Mouse (Mus musculus): ENCODE measurements around the gene P4htm. TPM values are rescaled to one million over a fixed set of nuclear protein-coding genes. Genes with fewer than 3 reads are reported as not detected.

Gene P4htm
- polyA plus RNA-seq, 1 experiment from 2014 or later: 11.9 TPM

GRCm38 (mm10) chr9:108564131-108564530, 33.3 kb downstream of the P4htm start:
- DNase-seq (ENCODE audit: extremely low spot score, low spot score): no peak
- Histone ChIP-seq H3K36me3 (replicated peaks) (peaks cover 60% of the 10 kb centered on the region), H3K27ac (no peak overlapping the region), H3K4me3 (no peak overlapping the region; the same call in 1 of the 2 replicates), H3K27me3 (ENCODE audit: poor library complexity, severe bottlenecking) (no peaks in the 10 kb centered on the region), H3K9me3 (no peaks in the 10 kb centered on the region), H3K4me1 (peaks cover 58% of the 10 kb centered on the region)
- 86% methylated on average over 7 of the region's 7 CpGs for WGBS

- no peaks in the 10 kb centered on the region for H3K9me3 ChIP-seq
- H3K4me1 ChIP-seq: peaks cover 54% of the 10 kb centered on the region
- 97% methylated on average over 8 of the region's 8 CpGs for WGBS
- DNase-seq (ENCODE audit: extremely low spot score, low spot score): no peak
- H3K4me3 ChIP-seq: no peak overlapping the region
- H3K36me3 ChIP-seq (replicated peaks): peaks cover 65% of the 10 kb centered on the region
- H3K27ac ChIP-seq: no peak overlapping the region
- no peaks in the 10 kb centered on the region for H3K27me3 ChIP-seq (ENCODE audit: poor library complexity, severe bottlenecking)
Measured at GRCm38 (mm10) chr9:108563671-108564070, 33.8 kb downstream of the P4htm start.

- H3K4me3 ChIP-seq: peak within 1 kb of the TSS; percentile 73
- peaks cover 89% of the 10 kb centered on the region for H3K36me3 ChIP-seq (replicated peaks)
- WGBS: under 1% methylated on average over 53 of the region's 53 CpGs
- peak within 1 kb of the TSS; percentile 88 for H3K27ac ChIP-seq
- no peaks in the 10 kb centered on the region for H3K27me3 ChIP-seq (ENCODE audit: poor library complexity, severe bottlenecking)
- peak; percentile 95 for DNase-seq (ENCODE audit: extremely low spot score, low spot score)
- peaks cover 22% of the 10 kb centered on the region for H3K4me1 ChIP-seq
- no peaks in the 10 kb centered on the region for H3K9me3 ChIP-seq
Measured at GRCm38 (mm10) chr9:108560227-108560841, 37.1 kb downstream of the P4htm start, which contains the start of gene Impdh2. Gene Impdh2 (plus strand): TSS chr9:108560286.

- peaks cover 89% of the 10 kb centered on the region for H3K36me3 ChIP-seq (replicated peaks)
- no peak for DNase-seq (ENCODE audit: extremely low spot score, low spot score)
- H3K4me3 ChIP-seq: no peak overlapping the region
- H3K4me1 ChIP-seq: peaks cover 22% of the 10 kb centered on the region
- H3K27ac ChIP-seq: no peak overlapping the region
- no peaks in the 10 kb centered on the region for H3K27me3 ChIP-seq (ENCODE audit: poor library complexity, severe bottlenecking)
- WGBS: 91% methylated on average over 4 of the region's 4 CpGs
- H3K9me3 ChIP-seq: no peaks in the 10 kb centered on the region
Measured at GRCm38 (mm10) chr9:108559169-108559568, 38.3 kb downstream of the P4htm start.

- WGBS: 93% methylated on average over 1 of the region's 1 CpGs
- H3K9me3 ChIP-seq: no peaks in the 10 kb centered on the region
- DNase-seq (ENCODE audit: extremely low spot score, low spot score): no peak
- no peak overlapping the region for H3K4me3 ChIP-seq
- no peaks in the 10 kb centered on the region for H3K4me1 ChIP-seq
- no peak overlapping the region for H3K27ac ChIP-seq
- no peaks in the 10 kb centered on the region for H3K27me3 ChIP-seq (ENCODE audit: poor library complexity, severe bottlenecking)
- peaks cover 98% of the 10 kb centered on the region for H3K36me3 ChIP-seq (replicated peaks)
Measured at GRCm38 (mm10) chr9:108546875-108547274, 50.6 kb downstream of the P4htm start.

GRCm38 (mm10) chr9:108545986-108546385, 51.5 kb downstream of the P4htm start:
- no peak for DNase-seq (ENCODE audit: extremely low spot score, low spot score)
- H3K9me3 ChIP-seq: no peaks in the 10 kb centered on the region
- no peaks in the 10 kb centered on the region for H3K4me1 ChIP-seq
- peaks cover 98% of the 10 kb centered on the region for H3K36me3 ChIP-seq (replicated peaks)
- H3K27ac ChIP-seq: no peak overlapping the region
- WGBS: 96% methylated on average over 3 of the region's 3 CpGs
- no peak overlapping the region for H3K4me3 ChIP-seq
- no peaks in the 10 kb centered on the region for H3K27me3 ChIP-seq (ENCODE audit: poor library complexity, severe bottlenecking)

- Histone ChIP-seq H3K36me3 (replicated peaks) (peaks cover 98% of the 10 kb centered on the region), H3K4me3 (no peak overlapping the region), H3K27ac (no peak overlapping the region), H3K9me3 (no peaks in the 10 kb centered on the region), H3K4me1 (no peaks in the 10 kb centered on the region), H3K27me3 (ENCODE audit: poor library complexity, severe bottlenecking) (no peaks in the 10 kb centered on the region)
- no peak for DNase-seq (ENCODE audit: extremely low spot score, low spot score)
Measured at GRCm38 (mm10) chr9:108540846-108541245, 56.6 kb downstream of the P4htm start.

GRCm38 (mm10) chr9:108531496-108531895, 66.0 kb downstream of the P4htm start:
- no peak overlapping the region for H3K4me3 ChIP-seq
- DNase-seq (ENCODE audit: extremely low spot score, low spot score): no peak
- WGBS: 92% methylated on average over 1 of the region's 1 CpGs
- no peaks in the 10 kb centered on the region for H3K9me3 ChIP-seq
- H3K27me3 ChIP-seq (ENCODE audit: poor library complexity, severe bottlenecking): no peaks in the 10 kb centered on the region
- no peak overlapping the region for H3K27ac ChIP-seq
- H3K36me3 ChIP-seq (replicated peaks): peaks cover 94% of the 10 kb centered on the region
- no peaks in the 10 kb centered on the region for H3K4me1 ChIP-seq

GRCm38 (mm10) chr9:108530954-108531353, 66.5 kb downstream of the P4htm start:
- Histone ChIP-seq H3K4me1 (no peaks in the 10 kb centered on the region), H3K9me3 (no peaks in the 10 kb centered on the region), H3K27me3 (ENCODE audit: poor library complexity, severe bottlenecking) (no peaks in the 10 kb centered on the region), H3K4me3 (no peak overlapping the region), H3K27ac (no peak overlapping the region), H3K36me3 (replicated peaks) (peaks cover 89% of the 10 kb centered on the region)
- no peak for DNase-seq (ENCODE audit: extremely low spot score, low spot score)
- WGBS: 92% methylated on average over 1 of the region's 1 CpGs

MicroRNAs encoded within 50 kb of the gene (microRNA counts, 519-probe panel; counts per million panel counts)
- microRNA mmu-miR-191: 5,072 counts per million, percentile 85 among the panel's probes with 10 or more counts
- microRNA mmu-miR-425: 3,460 counts per million, percentile 73 among the panel's probes with 10 or more counts

Small RNAs within 50 kb of the gene (microRNA-seq; reads per million reads assigned to microRNA genes)
- not detected for gene Gm24083
- not detected for gene Mir191
- gene Mir425: 3,495 reads per million, percentile 87 among the genes with 10 or more reads in this experiment

Other genes with a start within 250 kb of the P4htm start
- 132 and 133 TPM in 2 replicates for gene Usp4, start 249.8 kb downstream of the P4htm start, polyA plus RNA-seq (2016; fragmentation: Nextera tagmentation; extraction: Ambion mirVana)
- 0.60 and 0.65 TPM in 2 replicates for gene 1700102P08Rik, start 204.9 kb downstream of the P4htm start, polyA plus RNA-seq (2016; fragmentation: Nextera tagmentation; extraction: Ambion mirVana)
- 0.57 and 0.97 TPM in 2 replicates for gene Ccdc36, start 169.2 kb downstream of the P4htm start, polyA plus RNA-seq (2016; fragmentation: Nextera tagmentation; extraction: Ambion mirVana)
- not detected in 2 replicates for gene BC048562, start 161.2 kb downstream of the P4htm start, polyA plus RNA-seq (2016; fragmentation: Nextera tagmentation; extraction: Ambion mirVana)
- 53.6 and 54.1 TPM in 2 replicates for gene Ccdc71, start 137.1 kb downstream of the P4htm start, polyA plus RNA-seq (2016; fragmentation: Nextera tagmentation; extraction: Ambion mirVana)
- 33.1 and 40.3 TPM in 2 replicates for gene Klhdc8b, start 136.1 kb downstream of the P4htm start, polyA plus RNA-seq (2016; fragmentation: Nextera tagmentation; extraction: Ambion mirVana)
- gene Lamb2, start 117.9 kb downstream of the P4htm start, polyA plus RNA-seq (2016; fragmentation: Nextera tagmentation; extraction: Ambion mirVana): 34.8 and 40.8 TPM in 2 replicates
- gene Usp19, start 107.1 kb downstream of the P4htm start, polyA plus RNA-seq (2016; fragmentation: Nextera tagmentation; extraction: Ambion mirVana): 76.1 and 79.9 TPM in 2 replicates
- gene Qars, start 90.0 kb downstream of the P4htm start, polyA plus RNA-seq (2016; fragmentation: Nextera tagmentation; extraction: Ambion mirVana): 113 and 117 TPM in 2 replicates
- gene Qrich1, start 80.9 kb downstream of the P4htm start, polyA plus RNA-seq (2016; fragmentation: Nextera tagmentation; extraction: Ambion mirVana): 160 and 164 TPM in 2 replicates
- 244 and 260 TPM in 2 replicates for gene Impdh2, start 37.4 kb downstream of the P4htm start, polyA plus RNA-seq (2016; fragmentation: Nextera tagmentation; extraction: Ambion mirVana)
- gene Ndufaf3, start 30.2 kb downstream of the P4htm start, polyA plus RNA-seq (2016; fragmentation: Nextera tagmentation; extraction: Ambion mirVana): 43.3 and 50.6 TPM in 2 replicates
- gene Dalrd3, start 27.8 kb downstream of the P4htm start, polyA plus RNA-seq (2016; fragmentation: Nextera tagmentation; extraction: Ambion mirVana): 192 and 201 TPM in 2 replicates
- 203 and 212 TPM in 2 replicates for gene Wdr6, start 18.9 kb downstream of the P4htm start, polyA plus RNA-seq (2016; fragmentation: Nextera tagmentation; extraction: Ambion mirVana)
- gene Arih2, start 51.7 kb upstream of the P4htm start, polyA plus RNA-seq (2016; fragmentation: Nextera tagmentation; extraction: Ambion mirVana): 64.1 and 69.1 TPM in 2 replicates
- gene Slc25a20, start 64.4 kb upstream of the P4htm start, polyA plus RNA-seq (2016; fragmentation: Nextera tagmentation; extraction: Ambion mirVana): 33.1 and 35.8 TPM in 2 replicates
- 28.5 and 30.1 TPM in 2 replicates for gene Prkar2a, start 91.6 kb upstream of the P4htm start, polyA plus RNA-seq (2016; fragmentation: Nextera tagmentation; extraction: Ambion mirVana)
- gene Ip6k2, start 186.1 kb upstream of the P4htm start, polyA plus RNA-seq (2016; fragmentation: Nextera tagmentation; extraction: Ambion mirVana): 78.3 and 89.3 TPM in 2 replicates
- gene Nckipsd, start 210.7 kb upstream of the P4htm start, polyA plus RNA-seq (2016; fragmentation: Nextera tagmentation; extraction: Ambion mirVana): 14.1 and 18.8 TPM in 2 replicates
- 1.5 and 2.1 TPM in 2 replicates for gene Celsr3, start 228.7 kb upstream of the P4htm start, polyA plus RNA-seq (2016; fragmentation: Nextera tagmentation; extraction: Ambion mirVana)